8 mouse cellular contexts compared by ENCODE assay signal in the genomic region with DNA sequence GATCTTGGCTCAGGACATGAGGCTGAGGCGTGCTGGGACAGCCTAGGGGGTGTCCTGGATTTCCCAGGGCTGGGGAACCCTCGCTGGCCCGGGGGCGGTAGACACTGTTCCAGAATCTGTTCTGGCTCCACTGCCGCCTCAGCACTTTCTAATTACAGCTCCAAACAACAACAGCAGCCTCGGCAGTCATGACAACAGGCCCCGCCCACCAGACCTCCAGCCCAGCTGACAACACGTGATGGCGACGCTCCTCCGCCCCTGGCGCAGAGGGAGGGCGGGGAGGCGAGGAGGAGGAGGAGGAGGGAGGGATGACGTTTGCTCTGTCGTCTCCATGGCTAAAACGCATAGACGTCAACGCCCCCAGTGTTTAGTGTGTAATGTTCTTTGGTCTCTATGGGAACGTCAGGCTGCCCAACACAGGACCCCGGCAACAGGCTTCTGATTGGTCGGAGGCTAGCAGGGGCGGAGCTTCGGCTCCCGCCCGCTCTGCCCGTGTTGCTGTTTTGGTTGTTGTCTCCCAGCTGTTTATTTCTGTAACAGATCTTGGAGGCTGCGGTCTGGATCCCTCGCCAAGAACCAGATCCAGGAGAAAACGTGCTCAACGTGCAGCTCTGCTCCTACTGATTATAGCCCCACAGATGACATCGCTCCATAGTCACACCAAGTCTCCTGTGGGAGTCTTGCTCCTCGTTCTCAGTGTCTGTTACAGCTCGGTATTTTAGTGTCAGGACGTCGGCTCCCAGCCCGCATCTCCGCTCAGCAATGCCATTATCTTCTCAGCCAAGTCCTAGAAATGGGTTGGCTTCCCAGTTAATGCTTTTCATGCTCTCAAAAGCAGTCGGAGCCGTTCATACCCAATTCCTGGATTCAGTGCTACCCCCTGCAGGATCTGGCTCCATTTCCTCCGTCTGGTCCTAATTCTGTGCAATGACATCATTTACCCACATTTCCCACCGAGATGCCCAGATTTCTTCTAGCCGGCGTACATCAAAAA. TPM values are rescaled to one million over a fixed set of nuclear protein-coding genes. Genes with fewer than 3 reads are reported as not detected.
DNase-seq lines count a peak whose midpoint lies in the region; ATAC-seq and TF ChIP-seq lines count a peak whose summit lies in the region.

No protein-coding gene starts in this region.

- under 1% methylated on average over 44 of the region's 44 CpGs for WGBS in forebrain, embryonic 15.5 days
- WGBS in lung, embryonic 14.5 days, result under 1% methylated on average over 42 of the region's 44 CpGs
- WGBS in olfactory bulb, adult 2 months, result under 1% methylated on average over 44 of the region's 44 CpGs
- 4% methylated on average over 44 of the region's 44 CpGs for WGBS in thymus, adult 2 months

- peak; percentile 99 for ATAC-seq in forebrain, embryonic 15.5 days (replicated peaks)
- ATAC-seq in lung, embryonic 14.5 days (ENCODE audit: insufficient read depth), result peak; percentile 98

- peak overlapping the region; percentile 63 for H3K4me2 ChIP-seq in forebrain, embryonic 15.5 days (replicated peaks)
- H3K4me2 ChIP-seq in lung, embryonic 14.5 days, result peak overlapping the region; percentile 86

- peak; percentile 59 for TF ChIP-seq CTCF in layer of hippocampus, adult 2 months (conservative IDR thresholded peaks at IDR 0.05)
- TF ChIP-seq CTCF in lung, embryonic 14.5 days (IDR thresholded peaks at IDR 0.05; ENCODE audit: low read depth), result peak; percentile 40; the same call in 1 of the 2 replicates
- no peak for TF ChIP-seq CTCF in olfactory bulb, adult 2 months (IDR thresholded peaks at IDR 0.05; ENCODE audit: insufficient read depth, low read depth, low read length)
- peak; percentile 66 for TF ChIP-seq CTCF in thymus, adult 2 months (IDR thresholded peaks at IDR 0.05; ENCODE audit: borderline replicate concordance, control insufficient read depth, extremely low read depth, insufficient read depth, low read length, poor library complexity)

- no peaks in the 10 kb centered on the region for H3K9me3 ChIP-seq in forebrain, embryonic 15.5 days
- no peaks in the 10 kb centered on the region for H3K9me3 ChIP-seq in lung, embryonic 14.5 days (ENCODE audit: low read depth, low read length)

- peak overlapping the region; percentile 92 for H3K27ac ChIP-seq in forebrain, embryonic 15.5 days (replicated peaks)
- peak overlapping the region; percentile 98 for H3K27ac ChIP-seq in layer of hippocampus, adult 2 months
- H3K27ac ChIP-seq in lung, embryonic 14.5 days (ENCODE audit: low read depth), result peak overlapping the region; percentile 97
- H3K27ac ChIP-seq in olfactory bulb, adult 2 months (ENCODE audit: insufficient read depth, low read depth, low read length), result peak overlapping the region; percentile 100
- peak overlapping the region; percentile 72 for H3K27ac ChIP-seq in thymus, adult 2 months (ENCODE audit: control insufficient read depth, insufficient read depth, low read length)

- intact Hi-C loops in heart, postnatal 36 days (cut with DNase I), result loop anchor here (1.0 to 2.0 kb wide), 2 partner anchors 17 to 31 kb away; no protein-coding TSS in a partner anchor

- peak; percentile 32; the same call in 1 of the 2 replicates for TF ChIP-seq POLR2A in olfactory bulb, adult 2 months (IDR thresholded peaks at IDR 0.05; ENCODE audit: insufficient read depth, low read depth, low read length)
- TF ChIP-seq POLR2A in thymus, adult 2 months (IDR thresholded peaks at IDR 0.05; ENCODE audit: control insufficient read depth, extremely low read depth, insufficient read depth, low read length, poor library complexity), result peak; percentile 43; the same call in 1 of the 2 replicates

- H3K36me3 ChIP-seq in forebrain, embryonic 15.5 days, result no peaks in the 10 kb centered on the region
- H3K36me3 ChIP-seq in lung, embryonic 14.5 days (ENCODE audit: insufficient read depth), result no peaks in the 10 kb centered on the region
- H3K36me3 ChIP-seq in thymus, adult 2 months (ENCODE audit: control insufficient read depth, insufficient read depth, low read length), result no peaks in the 10 kb centered on the region

- H3K27me3 ChIP-seq in forebrain, embryonic 15.5 days, result no peaks in the 10 kb centered on the region
- H3K27me3 ChIP-seq in lung, embryonic 14.5 days (ENCODE audit: insufficient read depth, low read length), result no peaks in the 10 kb centered on the region
- no peaks in the 10 kb centered on the region for H3K27me3 ChIP-seq in thymus, adult 2 months (ENCODE audit: control insufficient read depth, insufficient read depth, low read length)

- H3K4me1 ChIP-seq in forebrain, embryonic 15.5 days, result peaks cover 28% of the 10 kb centered on the region
- H3K4me1 ChIP-seq in lung, embryonic 14.5 days (ENCODE audit: insufficient read depth), result peaks cover 21% of the 10 kb centered on the region
- H3K4me1 ChIP-seq in olfactory bulb, adult 2 months (ENCODE audit: control insufficient read depth, insufficient read depth, low read length), result peaks cover 26% of the 10 kb centered on the region
- peaks cover 16% of the 10 kb centered on the region for H3K4me1 ChIP-seq in thymus, adult 2 months (replicated peaks; ENCODE audit: control insufficient read depth, insufficient read depth, low read length)

- DNase-seq in ES-CJ7 (ENCODE audit: low read depth, low spot score), result peak; percentile 99
- DNase-seq in cerebellum, adult 11 months, result peak; percentile 84
- peak; percentile 97 for DNase-seq in heart, postnatal 36 days
- peak; percentile 95 to 98 for DNase-seq in layer of hippocampus, adult 2 months (ENCODE audit: low spot score in 2 of 2)
- peak; percentile 99 for DNase-seq in lung, embryonic 14.5 days
- peak; percentile 97 for DNase-seq in thymus, adult 2 months

- H3K4me3 ChIP-seq in forebrain, embryonic 15.5 days, result peak overlapping the region; percentile 47
- H3K4me3 ChIP-seq in layer of hippocampus, adult 2 months, result peak overlapping the region; percentile 56
- peak overlapping the region; percentile 43 for H3K4me3 ChIP-seq in lung, embryonic 14.5 days (ENCODE audit: low read depth, low read length)
- H3K4me3 ChIP-seq in olfactory bulb, adult 2 months (ENCODE audit: insufficient read depth, low read depth, low read length), result peak overlapping the region; percentile 46
- peak overlapping the region; percentile 60 for H3K4me3 ChIP-seq in thymus, adult 2 months (ENCODE audit: control insufficient read depth, insufficient read depth, low read length)

- H3K9ac ChIP-seq in forebrain, embryonic 15.5 days (replicated peaks), result peak overlapping the region; percentile 48
- peak overlapping the region; percentile 63 for H3K9ac ChIP-seq in lung, embryonic 14.5 days

RNA-seq across cellular contexts. Expression of gene Fos, which starts 18.3 kb away (rescaled TPM):
- polyA plus RNA-seq in forebrain, embryonic 15.5 days (2015; fragmentation: Nextera tagmentation; extraction: Ambion mirVana), result 1.6 and 2.2 TPM in 2 replicates
- total RNA-seq in heart, postnatal 36 days (2021), result 10 to 100 TPM in 1 of 2 experiments, 1 to 10 TPM in 1; 2.5 to 24.3 TPM
- total RNA-seq in layer of hippocampus, adult 2 months (2021), result 10 to 100 TPM in 1 of 2 experiments, 1 to 10 TPM in 1; 8.9 to 13.7 TPM
- polyA plus RNA-seq in lung, embryonic 14.5 days (2014; fragmentation: Nextera tagmentation; extraction: Ambion mirVana), result 3.7 and 3.8 TPM in 2 replicates
- polyA plus RNA-seq in olfactory bulb, adult 2 months (2012; ENCODE audit: insufficient read depth, insufficient read length, low replicate concordance, missing spikeins), result not detected in 2 replicates
- polyA plus RNA-seq in thymus, adult 2 months (2012; rRNA removed), result 12.1 and 12.6 TPM in 2 replicates

Comparison
In these comparisons a context has a peak if more than half of its experiments do, and no peak if none do; other contexts are left out.
1. Peak in every context shown above with its lines: DNase-seq, ATAC-seq, H3K4me3 ChIP-seq and H3K27ac ChIP-seq.